Mouse (Mus musculus): ENCODE measurements at regions not wholly inside any gene's neighbourhood (a gene's known extent, or its start where the extent isn't known, plus 50 kb on each side); places are given as distances from the start of the nearest gene placed in this dataset.
"Not testable (repeated sequence)": the region's sequence is repeated elsewhere in the genome, so short reads cannot be mapped to it uniquely, and the experiment has no call there.

GRCm38 (mm10) chr4:10397249-10397648 lies 477.0 kb upstream of the 2610301B20Rik start:
- Histone ChIP-seq H3K27me3 (no peaks in the 10 kb centered on the region), H3K36me3 (no peaks in the 10 kb centered on the region), H3K9ac (replicated peaks) (no peak overlapping the region), H3K4me1 (no peaks in the 10 kb centered on the region), H3K9me3 (no peaks in the 10 kb centered on the region), H3K4me2 (replicated peaks) (no peak overlapping the region), H3K4me3 (no peak overlapping the region), H3K27ac (replicated peaks) (no peak overlapping the region)
- ATAC-seq (replicated peaks) = no peak

DNA sequence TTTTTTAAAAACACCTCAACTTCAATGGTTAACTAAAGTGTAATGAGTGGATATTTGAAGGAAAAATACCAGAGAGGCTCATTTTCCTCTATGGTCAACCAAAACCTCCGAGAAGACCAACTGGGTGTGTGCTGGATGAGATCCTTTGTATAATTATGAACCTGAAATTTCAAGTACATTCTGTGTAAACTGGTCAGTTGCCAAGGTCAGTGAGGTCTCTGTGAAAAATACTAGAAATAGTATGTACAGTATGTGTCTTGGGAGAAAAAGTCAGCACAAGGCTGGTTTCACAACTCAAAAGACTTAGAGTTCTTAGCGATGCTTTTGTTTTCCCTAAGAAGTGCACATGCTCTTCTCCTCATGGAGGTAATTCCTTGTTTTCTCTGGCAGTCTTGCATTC lies 476.2 kb upstream of the 2610301B20Rik start:
- Histone ChIP-seq H3K4me3 (no peak overlapping the region), H3K4me2 (replicated peaks) (no peak overlapping the region), H3K27me3 (no peaks in the 10 kb centered on the region), H3K27ac (replicated peaks) (no peak overlapping the region), H3K9ac (replicated peaks) (no peak overlapping the region), H3K36me3 (no peaks in the 10 kb centered on the region), H3K4me1 (no peaks in the 10 kb centered on the region), H3K9me3 (no peaks in the 10 kb centered on the region)
- ATAC-seq (replicated peaks) = no peak
- 91% methylated on average over 2 of the region's 2 CpGs for WGBS

- Histone ChIP-seq H3K9ac (replicated peaks) (no peak overlapping the region), H3K4me1 (no peaks in the 10 kb centered on the region), H3K27me3 (no peaks in the 10 kb centered on the region), H3K4me2 (replicated peaks) (no peak overlapping the region), H3K9me3 (no peaks in the 10 kb centered on the region), H3K27ac (replicated peaks) (no peak overlapping the region), H3K4me3 (no peak overlapping the region), H3K36me3 (no peaks in the 10 kb centered on the region)
- 48% methylated on average over 1 of the region's 1 CpGs for WGBS
- ATAC-seq (replicated peaks) = no peak
These were observed 474.6 kb upstream of the 2610301B20Rik start for GRCm38 (mm10) chr4:10399649-10400048.

- Histone ChIP-seq H3K9ac (replicated peaks) (no peak overlapping the region), H3K27ac (replicated peaks) (no peak overlapping the region), H3K4me1 (no peaks in the 10 kb centered on the region), H3K4me2 (replicated peaks) (no peak overlapping the region), H3K27me3 (no peaks in the 10 kb centered on the region), H3K9me3 (no peaks in the 10 kb centered on the region), H3K36me3 (no peaks in the 10 kb centered on the region), H3K4me3 (no peak overlapping the region)
- no peak for ATAC-seq (replicated peaks)
These were observed 471.4 kb upstream of the 2610301B20Rik start for GRCm38 (mm10) chr4:10402928-10403327.

DNA sequence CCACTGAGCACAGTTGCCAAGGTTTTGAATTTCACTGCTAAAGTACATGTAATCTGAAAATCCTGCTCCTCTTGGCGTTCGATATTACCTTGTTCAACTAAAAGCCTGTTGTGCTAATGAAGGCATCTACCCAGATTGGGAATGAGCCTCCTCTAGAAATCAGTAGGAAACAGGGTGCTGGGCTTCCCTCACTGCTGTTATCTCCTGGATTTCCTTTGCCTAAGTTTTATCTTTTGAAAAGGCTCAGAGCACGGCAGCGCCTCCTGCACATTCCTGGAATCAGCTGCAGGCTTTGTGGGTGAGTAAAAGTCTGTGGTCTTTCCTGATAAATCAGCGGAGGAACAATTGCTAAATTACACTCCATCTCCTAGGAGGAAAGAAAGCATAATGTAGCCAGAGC lies 469.9 kb upstream of the 2610301B20Rik start:
- no peak overlapping the region for H3K27ac ChIP-seq (replicated peaks)
- no peak for ATAC-seq (replicated peaks)
- H3K27me3 ChIP-seq = no peaks in the 10 kb centered on the region
- no peak overlapping the region for H3K4me2 ChIP-seq (replicated peaks)
- no peaks in the 10 kb centered on the region for H3K9me3 ChIP-seq
- H3K4me3 ChIP-seq = no peak overlapping the region
- 61% methylated on average over 5 of the region's 5 CpGs for WGBS
- no peaks in the 10 kb centered on the region for H3K36me3 ChIP-seq
- no peaks in the 10 kb centered on the region for H3K4me1 ChIP-seq
- no peak overlapping the region for H3K9ac ChIP-seq (replicated peaks)

DNA sequence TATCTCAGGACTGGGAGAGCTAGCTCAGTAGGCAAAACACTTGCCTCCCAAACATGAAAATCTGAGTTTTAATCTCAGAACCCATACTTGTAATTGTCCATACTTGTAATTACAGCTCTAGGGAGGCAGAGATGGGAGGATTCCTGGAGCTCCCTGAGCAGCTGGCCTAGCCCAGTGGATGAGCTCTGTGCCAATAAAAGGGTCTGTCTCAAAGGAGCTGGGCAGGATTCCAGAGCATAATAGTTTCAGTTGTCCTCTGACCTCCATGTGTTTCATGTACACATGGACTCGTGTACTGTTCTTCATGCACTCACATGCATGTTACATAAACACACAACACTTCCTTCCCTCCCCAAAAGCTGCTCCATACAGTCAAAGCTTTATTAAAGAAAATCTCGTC lies 469.2 kb upstream of the 2610301B20Rik start:
- ATAC-seq (replicated peaks) = no peak
- no peak overlapping the region for H3K4me2 ChIP-seq (replicated peaks)
- H3K4me1 ChIP-seq = no peaks in the 10 kb centered on the region
- no peaks in the 10 kb centered on the region for H3K9me3 ChIP-seq
- H3K36me3 ChIP-seq = no peaks in the 10 kb centered on the region
- H3K27me3 ChIP-seq = no peaks in the 10 kb centered on the region
- no peak overlapping the region for H3K9ac ChIP-seq (replicated peaks)
- H3K27ac ChIP-seq (replicated peaks) = no peak overlapping the region
- WGBS = 57% methylated on average over 2 of the region's 2 CpGs
- no peak overlapping the region for H3K4me3 ChIP-seq

- no peaks in the 10 kb centered on the region for H3K36me3 ChIP-seq
- H3K27me3 ChIP-seq = no peaks in the 10 kb centered on the region
- H3K9ac ChIP-seq (replicated peaks) = no peak overlapping the region
- no peak for ATAC-seq (replicated peaks)
- no peak overlapping the region for H3K4me2 ChIP-seq (replicated peaks)
- no peak overlapping the region for H3K4me3 ChIP-seq
- no peak overlapping the region for H3K27ac ChIP-seq (replicated peaks)
- no peaks in the 10 kb centered on the region for H3K4me1 ChIP-seq
- H3K9me3 ChIP-seq = no peaks in the 10 kb centered on the region
These were observed 460.0 kb upstream of the 2610301B20Rik start for GRCm38 (mm10) chr4:10414274-10414673.

DNA sequence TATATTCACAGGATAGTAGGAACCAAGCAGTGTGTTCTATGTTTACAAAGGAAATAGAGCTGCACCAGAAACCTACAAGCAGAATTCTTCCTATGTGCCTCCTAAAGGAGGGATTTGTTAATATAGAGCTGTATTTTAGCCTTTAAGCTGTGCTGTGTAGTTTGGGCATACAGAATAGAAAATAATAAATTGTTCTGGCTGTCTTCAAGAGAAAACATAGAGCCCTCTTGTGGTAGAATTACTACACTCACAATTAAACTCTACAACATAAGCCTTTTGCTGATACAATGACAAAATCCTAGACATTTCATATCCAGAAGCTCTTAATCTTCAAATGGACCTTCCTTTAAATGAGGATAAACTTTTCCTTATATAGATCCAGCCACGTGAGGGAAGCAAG lies 452.9 kb upstream of the 2610301B20Rik start:
- Histone ChIP-seq H3K36me3 (no peaks in the 10 kb centered on the region), H3K9ac (replicated peaks) (no peak overlapping the region), H3K27me3 (no peaks in the 10 kb centered on the region), H3K4me1 (no peaks in the 10 kb centered on the region), H3K4me3 (no peak overlapping the region), H3K27ac (replicated peaks) (no peak overlapping the region), H3K9me3 (no peaks in the 10 kb centered on the region), H3K4me2 (replicated peaks) (no peak overlapping the region)
- 78% methylated on average over 1 of the region's 1 CpGs for WGBS
- ATAC-seq (replicated peaks) = no peak; the same call in 1 of the 2 replicates

DNA sequence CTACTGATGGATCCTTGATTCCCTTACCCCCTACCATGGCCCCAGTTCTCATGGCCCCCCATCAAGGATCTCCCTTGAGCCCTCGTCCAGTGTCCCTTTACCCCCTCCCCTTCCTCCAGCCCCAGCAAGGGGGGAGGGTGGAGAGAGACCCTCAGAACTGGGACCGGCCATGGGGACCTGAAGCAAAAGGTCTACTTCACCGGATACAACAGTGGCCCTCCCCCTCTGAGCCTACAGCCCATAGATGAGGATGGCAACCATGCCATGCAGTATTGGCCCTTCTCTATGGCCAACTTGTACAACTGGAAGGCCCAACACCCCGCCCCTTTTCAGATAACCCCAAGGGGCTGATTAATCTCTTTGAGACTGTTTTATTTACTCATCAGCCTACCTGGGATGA lies 439.9 kb upstream of the 2610301B20Rik start:
- ATAC-seq (replicated peaks) = no peak
- H3K27me3 ChIP-seq = no peaks in the 10 kb centered on the region
- no peaks in the 10 kb centered on the region for H3K4me1 ChIP-seq
- no peak overlapping the region for H3K4me2 ChIP-seq (replicated peaks)
- H3K9me3 ChIP-seq = no peaks in the 10 kb centered on the region
- H3K9ac ChIP-seq (replicated peaks) = no peak overlapping the region
- H3K36me3 ChIP-seq = no peaks in the 10 kb centered on the region
- H3K27ac ChIP-seq (replicated peaks) = no peak overlapping the region
- no peak overlapping the region for H3K4me3 ChIP-seq
- 85% methylated on average over 4 of the region's 4 CpGs for WGBS

- H3K9me3 ChIP-seq; H3K36me3 ChIP-seq; H3K9ac ChIP-seq (replicated peaks); H3K27ac ChIP-seq (replicated peaks); H3K4me2 ChIP-seq (replicated peaks); H3K27me3 ChIP-seq; H3K4me1 ChIP-seq; ATAC-seq (replicated peaks); H3K4me3 ChIP-seq: not testable (repeated sequence)
These were observed 434.4 kb upstream of the 2610301B20Rik start for GRCm38 (mm10) chr4:10439921-10440320.

- WGBS = 2% methylated on average over 1 of the region's 1 CpGs
These were observed 414.7 kb upstream of the 2610301B20Rik start for GRCm38 (mm10) chr4:10459603-10460002.

DNA sequence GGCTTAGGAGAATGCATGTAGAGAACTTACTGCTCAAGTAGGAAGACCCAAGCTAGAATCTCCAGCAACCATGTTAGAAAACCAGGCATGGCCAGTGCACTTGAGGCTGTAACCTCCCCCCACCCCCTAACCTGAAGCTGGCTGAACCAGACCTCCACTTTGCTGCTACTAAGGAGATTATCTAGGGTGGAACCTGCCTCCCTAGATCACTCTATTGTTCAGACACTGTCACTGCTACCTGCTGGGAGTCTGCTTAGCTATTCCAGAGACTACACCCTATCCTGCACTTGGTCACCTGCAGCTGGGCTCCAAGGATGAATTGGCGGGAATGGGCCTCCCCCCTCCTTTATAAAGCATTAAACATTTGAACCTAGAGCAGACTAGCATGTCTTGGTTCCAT lies 393.4 kb upstream of the 2610301B20Rik start:
- Histone ChIP-seq H3K27me3 (no peaks in the 10 kb centered on the region), H3K9me3 (no peaks in the 10 kb centered on the region), H3K27ac (replicated peaks) (no peak overlapping the region), H3K4me1 (no peaks in the 10 kb centered on the region), H3K9ac (replicated peaks) (no peak overlapping the region), H3K36me3 (no peaks in the 10 kb centered on the region), H3K4me3 (no peak overlapping the region), H3K4me2 (replicated peaks) (no peak overlapping the region)
- no peak for ATAC-seq (replicated peaks)
- WGBS = 73% methylated on average over 1 of the region's 1 CpGs

More at GRCm38 (mm10) chr4:10459603-10460002, 414.7 kb upstream of the 2610301B20Rik start:
- ATAC-seq (replicated peaks) = no peak
- no peaks in the 10 kb centered on the region for H3K4me1 ChIP-seq
- no peak overlapping the region for H3K4me3 ChIP-seq
- H3K27me3 ChIP-seq = no peaks in the 10 kb centered on the region
- H3K36me3 ChIP-seq = no peaks in the 10 kb centered on the region
- H3K4me2 ChIP-seq (replicated peaks) = no peak overlapping the region
- H3K9ac ChIP-seq (replicated peaks) = no peak overlapping the region
- H3K27ac ChIP-seq (replicated peaks) = no peak overlapping the region
- H3K9me3 ChIP-seq = no peaks in the 10 kb centered on the region

- Histone ChIP-seq H3K27ac (replicated peaks) (no peak overlapping the region), H3K36me3 (no peaks in the 10 kb centered on the region), H3K4me1 (no peaks in the 10 kb centered on the region), H3K4me2 (replicated peaks) (no peak overlapping the region), H3K4me3 (no peak overlapping the region), H3K27me3 (no peaks in the 10 kb centered on the region), H3K9me3 (no peaks in the 10 kb centered on the region), H3K9ac (replicated peaks) (no peak overlapping the region)
- 52% methylated on average over 6 of the region's 6 CpGs for WGBS
- peak; percentile 67 for ATAC-seq (replicated peaks)
These were observed 366.0 kb upstream of the 2610301B20Rik start for GRCm38 (mm10) chr4:10508163-10508821.
